Mouse (Mus musculus): ENCODE results near the gene Vmn1r179.
"Not testable (repeated sequence)": the region's sequence is repeated elsewhere in the genome, so short reads cannot be mapped to it uniquely, and the experiment has no call there.

Gene Vmn1r179

GRCm38 (mm10) chr7:23926678-23927077 is at the start of gene Vmn1r179:
Vmn1r179 (plus strand) TSS chr7:23926978.
- DNase-seq (ENCODE audit: low read depth, low spot score) = no peak

DNA sequence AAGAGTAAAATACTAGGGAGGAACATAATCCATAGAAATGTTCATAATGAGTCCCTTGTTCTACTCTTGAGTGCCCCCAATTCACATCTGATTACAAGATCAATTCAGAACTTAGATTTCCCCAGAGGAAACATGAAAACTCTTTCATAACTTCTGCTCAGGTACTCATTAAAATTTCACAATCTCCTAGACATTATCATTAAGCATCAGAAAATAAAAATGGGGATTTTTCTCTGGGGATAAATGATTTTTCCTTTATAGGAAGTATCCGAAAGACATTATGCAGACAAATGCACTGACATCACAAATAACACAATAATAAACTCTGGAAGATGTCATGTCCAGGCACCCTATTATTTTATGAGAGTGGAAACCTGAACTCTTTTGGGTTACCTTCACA is 35.1 kb upstream of the Vmn1r179 start, which contains the start of gene Vmn1r178:
Gene Vmn1r178 (plus strand): TSS at position 301 of the 400 bp plus-strand sequence.
- DNase-seq (ENCODE audit: low read depth, low spot score) = no peak

- no peak for DNase-seq (ENCODE audit: low read depth, low spot score)
These were observed 23.6 kb downstream of the Vmn1r179 start, which contains the start of gene Vmn1r180 for GRCm38 (mm10) chr7:23950332-23950731. Vmn1r180 (plus strand) TSS chr7:23950632.

DNA sequence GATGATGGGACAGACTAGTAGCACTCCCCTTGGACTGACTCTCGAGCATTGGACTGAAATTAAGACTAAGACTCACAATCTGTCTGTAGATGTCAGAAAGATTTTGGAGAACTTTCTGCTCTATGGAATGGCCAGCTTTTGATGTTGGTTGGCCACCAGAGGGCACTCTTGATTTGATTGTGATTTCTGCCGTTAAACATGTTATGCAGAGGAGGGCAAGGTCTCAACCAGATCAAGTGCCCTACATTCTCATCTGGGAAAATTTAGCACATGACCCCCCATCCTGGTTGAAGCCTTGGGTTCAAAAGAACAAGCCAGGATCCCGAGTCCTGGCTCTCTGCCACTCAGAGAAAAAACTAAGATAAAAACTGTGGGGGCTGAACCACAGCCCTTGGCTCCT is 41.3 kb downstream of the Vmn1r179 start:
- not testable (repeated sequence) for DNase-seq (ENCODE audit: low read depth, low spot score)

DNA sequence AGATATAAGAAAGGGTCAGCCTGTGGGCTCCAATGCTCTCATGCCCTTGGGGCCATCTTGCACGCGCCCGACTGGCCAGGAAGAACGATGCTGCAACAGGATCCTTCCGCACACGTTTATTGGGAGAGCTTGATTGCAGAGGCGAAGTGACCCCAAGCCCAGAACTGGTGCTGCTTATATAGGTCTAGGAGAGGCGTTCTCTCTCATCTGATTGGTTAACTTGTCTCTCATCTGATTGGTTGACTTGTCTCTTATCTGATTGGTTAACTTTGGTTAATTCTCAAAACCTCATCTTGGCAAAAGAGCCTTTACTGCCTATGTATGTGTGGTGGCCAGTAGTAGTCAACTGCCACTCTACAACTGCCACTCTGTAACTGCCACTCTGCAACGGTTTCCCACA is 47.5 kb downstream of the Vmn1r179 start, which contains the start of gene Vmn1r181:
Gene Vmn1r181 (plus strand): TSS at position 301 of the 400 bp plus-strand sequence.
- DNase-seq (ENCODE audit: low read depth, low spot score) = not testable (repeated sequence)

Data from telencephalon, adult 2 months (tissue).